Mouse (Mus musculus): ENCODE measurements around the gene Tns1. TPM values are rescaled to one million over a fixed set of nuclear protein-coding genes. Genes with fewer than 3 reads are reported as not detected.

Tns1 gene
- polyA plus RNA-seq, 1 experiment from 2014 or later = 15.6 TPM

DNA sequence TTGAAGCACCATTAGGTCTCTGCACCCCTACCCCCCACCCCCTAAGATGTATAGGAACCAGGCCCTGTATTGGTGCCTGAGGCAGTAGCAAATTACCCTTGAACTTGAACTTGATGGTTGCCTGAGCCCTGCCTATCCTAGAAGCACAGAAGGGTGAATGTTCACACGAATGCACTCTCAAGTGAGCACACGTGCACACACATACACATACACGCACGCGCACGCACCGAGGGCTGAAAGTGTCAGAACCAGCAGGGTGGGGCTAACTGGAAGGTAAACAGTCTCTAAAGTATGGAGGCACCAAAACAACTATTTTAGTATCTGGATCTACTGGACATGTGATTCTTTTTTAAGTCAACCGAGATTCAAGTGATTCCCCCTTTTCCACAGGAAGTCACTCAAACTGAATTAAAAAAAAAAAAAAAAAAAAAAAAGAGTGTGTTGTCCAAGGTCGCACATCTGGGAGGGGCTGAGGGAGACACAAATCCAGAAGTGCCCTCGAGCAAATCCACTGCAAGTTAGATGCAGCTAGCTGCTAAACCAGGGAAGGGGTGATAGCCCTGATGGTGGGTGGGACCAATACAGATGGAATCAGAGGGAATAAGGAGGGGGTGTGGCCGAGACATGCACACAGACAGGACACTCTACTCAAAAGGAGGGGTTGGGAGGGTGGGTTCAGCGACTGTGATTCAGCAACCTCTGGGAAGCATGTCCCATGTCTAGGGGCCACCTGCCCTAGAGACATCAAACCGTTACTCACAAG lies 96.0 kb downstream of the Tns1 start:
- H3K4me3 ChIP-seq (ENCODE audit: low read depth, low read length) = no peak overlapping the region
- no peaks in the 10 kb centered on the region for H3K27me3 ChIP-seq (ENCODE audit: control insufficient read depth, insufficient read depth, low read length)
- no peak overlapping the region for H3K9ac ChIP-seq (ENCODE audit: low read length)
- no peak overlapping the region for H3K27ac ChIP-seq (ENCODE audit: low read depth, low read length)
- H3K9me3 ChIP-seq (ENCODE audit: control insufficient read depth, low read length) = no peaks in the 10 kb centered on the region
- 0 out of 2 replicates have a peak, but pooled peaks cover 3% of the 10 kb centered on the region for H3K4me1 ChIP-seq (replicated peaks; ENCODE audit: control insufficient read depth, insufficient read depth, low read length)
- ATAC-seq (replicated peaks; ENCODE audit: low FRiP score) (no peak), DNase-seq (ENCODE audit: low spot score) (no peak)
- no peak overlapping the region for H3K4me2 ChIP-seq (ENCODE audit: low read depth, low read length, severe bottlenecking)
- no peaks in the 10 kb centered on the region for H3K36me3 ChIP-seq (ENCODE audit: control insufficient read depth, insufficient read depth, low read length)
- WGBS = 85% methylated on average over 13 of the region's 13 CpGs

GRCm38 (mm10) chr1:74027559-74028091 lies 96.6 kb downstream of the Tns1 start:
- H3K36me3 ChIP-seq (ENCODE audit: control insufficient read depth, insufficient read depth, low read length) = no peaks in the 10 kb centered on the region
- no peak overlapping the region for H3K27ac ChIP-seq (ENCODE audit: low read depth, low read length)
- no peak overlapping the region for H3K9ac ChIP-seq (ENCODE audit: low read length)
- 0 out of 2 replicates have a peak, but pooled peaks cover 3% of the 10 kb centered on the region for H3K4me1 ChIP-seq (replicated peaks; ENCODE audit: control insufficient read depth, insufficient read depth, low read length)
- WGBS = 52% methylated on average over 11 of the region's 11 CpGs
- H3K4me3 ChIP-seq (ENCODE audit: low read depth, low read length) = no peak overlapping the region
- no peaks in the 10 kb centered on the region for H3K9me3 ChIP-seq (ENCODE audit: control insufficient read depth, low read length)
- no peak overlapping the region for H3K4me2 ChIP-seq (ENCODE audit: low read depth, low read length, severe bottlenecking)
- ATAC-seq (replicated peaks; ENCODE audit: low FRiP score) (no peak), DNase-seq (ENCODE audit: low spot score) (no peak)
- no peaks in the 10 kb centered on the region for H3K27me3 ChIP-seq (ENCODE audit: control insufficient read depth, insufficient read depth, low read length)

DNA sequence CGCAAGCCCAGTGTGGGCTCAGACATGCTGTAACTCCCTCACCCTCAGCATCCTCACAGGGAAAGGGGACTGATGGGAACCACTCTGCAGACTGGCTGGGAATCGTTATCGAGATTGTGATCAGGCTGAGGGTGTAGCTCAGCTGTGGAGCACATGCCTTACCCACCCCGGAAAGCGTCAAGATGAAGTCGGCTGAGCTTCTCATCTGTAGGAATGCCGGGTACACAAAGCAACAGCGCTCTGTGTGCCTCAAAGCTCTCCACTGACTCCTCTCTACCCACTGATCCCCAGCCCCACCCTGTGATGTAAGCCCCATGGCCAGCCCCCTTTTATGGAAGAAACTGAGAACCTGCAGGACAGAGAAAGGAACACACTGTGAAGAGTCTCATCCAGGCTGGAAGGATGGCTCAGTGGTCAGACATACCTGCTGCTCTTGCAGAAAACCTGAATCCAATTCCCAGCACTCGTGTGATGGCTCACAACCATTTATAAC lies 97.5 kb downstream of the Tns1 start:
- ATAC-seq (replicated peaks; ENCODE audit: low FRiP score) (no peak), DNase-seq (ENCODE audit: low spot score) (no peak)
- Histone ChIP-seq H3K36me3 (ENCODE audit: control insufficient read depth, insufficient read depth, low read length) (no peaks in the 10 kb centered on the region), H3K4me3 (ENCODE audit: low read depth, low read length) (no peak overlapping the region), H3K27me3 (ENCODE audit: control insufficient read depth, insufficient read depth, low read length) (no peaks in the 10 kb centered on the region), H3K4me2 (ENCODE audit: low read depth, low read length, severe bottlenecking) (no peak overlapping the region), H3K4me1 (replicated peaks; ENCODE audit: control insufficient read depth, insufficient read depth, low read length) (0 out of 2 replicates have a peak, but pooled peaks cover 3% of the 10 kb centered on the region), H3K9me3 (ENCODE audit: control insufficient read depth, low read length) (no peaks in the 10 kb centered on the region), H3K27ac (ENCODE audit: low read depth, low read length) (no peak overlapping the region), H3K9ac (ENCODE audit: low read length) (no peak overlapping the region)
- 79% methylated on average over 9 of the region's 9 CpGs for WGBS

DNA sequence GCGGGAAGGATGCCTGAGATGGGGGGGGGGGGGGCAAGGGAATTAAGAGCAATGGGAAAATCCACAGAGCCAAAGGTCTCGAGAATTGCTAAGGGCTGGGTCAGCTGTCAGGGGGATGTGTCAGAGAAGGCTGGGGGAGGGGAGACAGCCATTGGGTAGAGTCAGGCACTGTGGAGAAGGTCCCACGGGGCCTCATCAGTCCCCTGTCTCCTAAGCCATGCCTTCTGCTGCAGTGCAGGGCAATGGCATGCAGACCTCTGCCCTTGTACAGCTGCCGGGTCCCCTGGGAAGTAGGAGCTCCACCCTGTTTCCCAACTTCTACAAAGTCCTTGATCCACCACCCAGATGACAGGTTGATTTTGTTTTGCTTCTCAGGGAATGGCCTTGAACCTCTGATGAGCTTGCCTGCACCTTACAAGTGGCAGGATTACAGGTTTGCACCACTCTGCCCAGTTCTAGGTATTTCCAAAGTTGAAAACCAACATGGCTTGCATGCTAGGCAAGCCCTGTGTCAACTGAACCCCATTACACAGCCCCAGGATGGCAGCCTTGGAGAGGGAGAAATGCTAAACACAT lies 98.5 kb downstream of the Tns1 start:
- no peak overlapping the region for H3K27ac ChIP-seq (ENCODE audit: low read depth, low read length)
- no peak overlapping the region for H3K4me3 ChIP-seq (ENCODE audit: low read depth, low read length)
- H3K9me3 ChIP-seq (ENCODE audit: control insufficient read depth, low read length) = no peaks in the 10 kb centered on the region
- DNase-seq (ENCODE audit: low spot score) = no peak
- no peak overlapping the region for H3K4me2 ChIP-seq (ENCODE audit: low read depth, low read length, severe bottlenecking)
- H3K27me3 ChIP-seq (ENCODE audit: control insufficient read depth, insufficient read depth, low read length) = no peaks in the 10 kb centered on the region
- H3K9ac ChIP-seq (ENCODE audit: low read length) = no peak overlapping the region
- 49% methylated on average over 4 of the region's 4 CpGs for WGBS
- no peak for ATAC-seq (replicated peaks; ENCODE audit: low FRiP score)
- H3K36me3 ChIP-seq (ENCODE audit: control insufficient read depth, insufficient read depth, low read length) = no peaks in the 10 kb centered on the region
- H3K4me1 ChIP-seq (replicated peaks; ENCODE audit: control insufficient read depth, insufficient read depth, low read length) = 0 out of 2 replicates have a peak, but pooled peaks cover 2% of the 10 kb centered on the region

GRCm38 (mm10) chr1:74025227-74025626 lies 99.0 kb downstream of the Tns1 start:
- Histone ChIP-seq H3K27ac (ENCODE audit: low read depth, low read length) (no peak overlapping the region), H3K9me3 (ENCODE audit: control insufficient read depth, low read length) (no peaks in the 10 kb centered on the region), H3K9ac (ENCODE audit: low read length) (no peak overlapping the region), H3K4me2 (ENCODE audit: low read depth, low read length, severe bottlenecking) (no peak overlapping the region), H3K4me3 (ENCODE audit: low read depth, low read length) (no peak overlapping the region), H3K27me3 (ENCODE audit: control insufficient read depth, insufficient read depth, low read length) (no peaks in the 10 kb centered on the region), H3K36me3 (ENCODE audit: control insufficient read depth, insufficient read depth, low read length) (no peaks in the 10 kb centered on the region), H3K4me1 (replicated peaks; ENCODE audit: control insufficient read depth, insufficient read depth, low read length) (0 out of 2 replicates have a peak, but pooled peaks cover 2% of the 10 kb centered on the region)
- WGBS = 73% methylated on average over 6 of the region's 6 CpGs
- no peak for DNase-seq (ENCODE audit: low spot score)
- no peak for ATAC-seq (replicated peaks; ENCODE audit: low FRiP score)

GRCm38 (mm10) chr1:74024452-74025190 lies 99.6 kb downstream of the Tns1 start:
- Histone ChIP-seq H3K27ac (ENCODE audit: low read depth, low read length) (no peak overlapping the region), H3K4me1 (replicated peaks; ENCODE audit: control insufficient read depth, insufficient read depth, low read length) (0 out of 2 replicates have a peak, but pooled peaks cover 2% of the 10 kb centered on the region), H3K27me3 (ENCODE audit: control insufficient read depth, insufficient read depth, low read length) (no peaks in the 10 kb centered on the region), H3K36me3 (ENCODE audit: control insufficient read depth, insufficient read depth, low read length) (no peaks in the 10 kb centered on the region), H3K4me2 (ENCODE audit: low read depth, low read length, severe bottlenecking) (no peak overlapping the region), H3K9me3 (ENCODE audit: control insufficient read depth, low read length) (no peaks in the 10 kb centered on the region), H3K4me3 (ENCODE audit: low read depth, low read length) (no peak overlapping the region), H3K9ac (ENCODE audit: low read length) (no peak overlapping the region)
- ATAC-seq (replicated peaks; ENCODE audit: low FRiP score) = no peak
- no peak for DNase-seq (ENCODE audit: low spot score)
- 53% methylated on average over 10 of the region's 10 CpGs for WGBS

DNA sequence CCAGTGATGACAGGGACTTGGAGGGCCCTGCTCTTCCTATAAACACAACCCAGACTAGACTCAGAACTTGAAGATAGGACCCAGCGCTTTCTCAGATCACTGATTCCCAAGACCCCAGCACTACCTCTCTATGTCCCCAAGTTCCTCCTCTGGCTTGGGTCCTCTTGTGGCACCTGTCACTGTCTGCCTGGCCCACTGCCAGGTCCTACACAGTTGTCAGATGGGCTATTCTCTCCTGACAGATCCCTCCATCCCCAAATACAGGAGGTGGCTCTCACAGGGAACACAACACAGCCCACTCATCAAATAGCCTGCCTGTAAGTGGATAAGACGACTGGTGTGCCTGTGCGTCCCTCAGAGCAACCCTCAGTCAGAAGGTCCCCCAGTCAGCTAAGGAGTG lies 101.3 kb downstream of the Tns1 start:
- DNase-seq (ENCODE audit: low spot score) (no peak), ATAC-seq (replicated peaks; ENCODE audit: low FRiP score) (no peak)
- Histone ChIP-seq H3K9me3 (ENCODE audit: control insufficient read depth, low read length) (no peaks in the 10 kb centered on the region), H3K27ac (ENCODE audit: low read depth, low read length) (no peak overlapping the region), H3K36me3 (ENCODE audit: control insufficient read depth, insufficient read depth, low read length) (no peaks in the 10 kb centered on the region), H3K27me3 (ENCODE audit: control insufficient read depth, insufficient read depth, low read length) (no peaks in the 10 kb centered on the region), H3K4me1 (replicated peaks; ENCODE audit: control insufficient read depth, insufficient read depth, low read length) (0 out of 2 replicates have a peak, but pooled peaks cover 2% of the 10 kb centered on the region), H3K9ac (ENCODE audit: low read length) (no peak overlapping the region), H3K4me3 (ENCODE audit: low read depth, low read length) (no peak overlapping the region), H3K4me2 (ENCODE audit: low read depth, low read length, severe bottlenecking) (no peak overlapping the region)
- WGBS = 95% methylated on average over 3 of the region's 3 CpGs

DNA sequence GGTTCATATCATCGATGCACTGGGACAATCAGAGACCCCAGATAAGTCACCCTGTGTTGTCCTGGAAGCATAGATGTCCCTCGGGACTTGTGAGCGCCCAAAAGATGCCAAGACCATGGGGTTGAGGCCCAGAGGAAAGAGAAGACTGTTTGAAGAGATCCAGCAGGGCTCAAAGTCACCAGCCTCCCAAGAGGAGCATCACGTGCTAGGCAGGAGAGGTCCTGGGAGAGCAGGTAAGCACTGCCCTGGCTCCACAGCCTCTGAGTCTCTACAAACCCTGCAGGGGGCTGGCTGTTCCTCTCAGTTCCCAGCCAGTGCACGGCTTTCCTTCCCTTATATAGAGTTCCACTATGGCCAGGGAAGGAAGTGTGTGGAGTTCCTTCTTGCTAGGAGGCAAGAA lies 101.7 kb downstream of the Tns1 start:
- H3K9me3 ChIP-seq (ENCODE audit: control insufficient read depth, low read length) = no peaks in the 10 kb centered on the region
- ATAC-seq (replicated peaks; ENCODE audit: low FRiP score) (no peak), DNase-seq (ENCODE audit: low spot score) (no peak)
- no peak overlapping the region for H3K9ac ChIP-seq (ENCODE audit: low read length)
- H3K27ac ChIP-seq (ENCODE audit: low read depth, low read length) = no peak overlapping the region
- H3K4me1 ChIP-seq (replicated peaks; ENCODE audit: control insufficient read depth, insufficient read depth, low read length) = 0 out of 2 replicates have a peak, but pooled peaks cover 2% of the 10 kb centered on the region
- H3K36me3 ChIP-seq (ENCODE audit: control insufficient read depth, insufficient read depth, low read length) = no peaks in the 10 kb centered on the region
- H3K27me3 ChIP-seq (ENCODE audit: control insufficient read depth, insufficient read depth, low read length) = no peaks in the 10 kb centered on the region
- 82% methylated on average over 5 of the region's 5 CpGs for WGBS
- H3K4me2 ChIP-seq (ENCODE audit: low read depth, low read length, severe bottlenecking) = no peak overlapping the region
- H3K4me3 ChIP-seq (ENCODE audit: low read depth, low read length) = no peak overlapping the region
